Mouse (Mus musculus) NIH3T3 (cell line): ENCODE data around the gene Ros1.

ENCODE experiments used
- DNase-seq: peaks from one replicate; pipeline ENCODE4 v3.0.0-alpha.2; 2012; ENCODE audit warnings: low read depth

The Ros1 gene

DNA sequence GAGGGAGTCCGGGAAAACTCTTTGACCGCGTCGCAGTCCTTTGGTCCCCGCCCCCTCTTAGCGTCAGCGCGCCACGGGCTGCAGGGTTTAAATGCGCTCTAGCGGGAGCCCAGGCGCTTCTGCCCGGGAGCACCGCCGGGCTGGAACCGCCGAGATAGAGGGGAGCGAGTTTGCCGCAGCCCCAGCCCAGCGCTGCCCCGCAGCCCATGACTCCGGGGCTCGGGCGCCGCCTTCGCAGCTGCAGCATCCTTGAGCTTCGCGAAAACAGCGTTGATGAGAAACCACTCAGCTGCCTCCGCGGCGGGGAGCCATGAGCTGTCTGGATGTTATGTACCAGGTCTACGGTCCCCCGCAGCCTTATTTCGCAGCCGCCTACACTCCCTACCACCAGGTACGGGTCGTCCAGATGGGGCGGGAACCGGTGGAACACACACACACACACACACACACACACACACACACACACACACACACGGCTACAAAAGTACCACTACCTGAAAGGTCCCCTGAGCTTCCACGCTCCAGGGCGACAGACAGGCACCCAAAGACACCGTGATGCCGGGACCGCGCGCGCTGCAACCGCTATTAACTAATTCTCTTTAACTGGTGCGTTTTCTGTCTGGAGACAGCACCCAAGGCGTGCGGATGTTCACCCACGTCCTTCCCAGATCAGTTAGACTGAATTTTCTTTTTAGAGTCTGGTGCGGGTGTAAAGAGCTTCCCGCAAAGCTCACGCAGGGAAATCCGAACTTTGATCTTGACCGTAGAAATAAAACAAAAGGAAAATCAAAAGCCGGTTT lies 172.4 kb downstream of the Ros1 start, which contains the start of gene Vgll2:
TSS of gene Vgll2 (plus strand) at position 90 of the 800 bp plus-strand sequence.
- no peak for DNase-seq

- no peak for DNase-seq
Observed at GRCm38 (mm10) chr10:52021736-52022394, 173.2 kb downstream of the Ros1 start.

- no peak for DNase-seq
Observed at GRCm38 (mm10) chr10:52021231-52021630, 173.8 kb downstream of the Ros1 start.

- no peak for DNase-seq
Observed at GRCm38 (mm10) chr10:52018471-52018870, 176.6 kb downstream of the Ros1 start.
